Mouse (Mus musculus) intestine, embryonic 14.5 days (tissue): ENCODE results near the gene Abhd10. TPM values are rescaled to one million over a fixed set of nuclear protein-coding genes. Genes with fewer than 3 reads are reported as not detected.

ENCODE experiments used
- ATAC-seq: fragments of 200-750 bp; cut with Nextera tagmentation; replicated peaks from 2 replicates; pipeline ENCODE4 v1.8.0; 2017; ENCODE audit warnings: low read depth, moderate number of reproducible peaks, moderate TSS enrichment, moderate library complexity; ENCODE audit not compliant: low FRiP score, low TSS enrichment
- DNase-seq: peaks from one replicate; pipeline ENCODE4 v3.0.0-alpha.2; 2018; ENCODE audit warnings: low spot score
- H3K27ac ChIP-seq: fragments of 300-500 bp; sonication (generic); 2 replicates; pipeline ENCODE4 v1.5.1; 2014; ENCODE audit warnings: low read depth, mild to moderate bottlenecking, control low read depth
- H3K27me3 ChIP-seq: fragments of 300-500 bp; sonication (generic); replicated peaks from 2 replicates; pipeline ENCODE4 v1.6.1; 2014; ENCODE audit warnings: low read length, control low read depth; ENCODE audit not compliant: control insufficient read depth, insufficient read depth
- H3K36me3 ChIP-seq: fragments of 300-500 bp; sonication (generic); 2 replicates; pipeline ENCODE4 v1.6.1; 2014; ENCODE audit warnings: low read length, control low read depth; ENCODE audit not compliant: control insufficient read depth, insufficient read depth
- H3K4me1 ChIP-seq: fragments of 300-500 bp; sonication (generic); replicated peaks from 2 replicates; pipeline ENCODE4 v1.6.1; 2014; ENCODE audit warnings: low read length, control low read depth, mixed read lengths; ENCODE audit not compliant: control insufficient read depth, insufficient read depth
- H3K4me2 ChIP-seq: fragments of 300-500 bp; sonication (generic); 2 replicates; pipeline ENCODE4 v1.6.1; 2014; ENCODE audit warnings: low read length
- H3K4me3 ChIP-seq: fragments of 300-500 bp; sonication (generic); 2 replicates; pipeline ENCODE4 v1.5.1; 2014; ENCODE audit warnings: low read depth, low read length, control low read depth, mixed read lengths
- H3K9ac ChIP-seq: fragments of 300-500 bp; sonication (generic); 2 replicates; pipeline ENCODE4 v1.6.1; 2014; ENCODE audit warnings: mild to moderate bottlenecking, low read length
- H3K9me3 ChIP-seq: fragments of 300-500 bp; sonication (generic); 2 replicates; pipeline ENCODE4 v1.6.1; 2016; ENCODE audit warnings: low read length, control low read depth; ENCODE audit not compliant: control insufficient read depth
- WGBS: fragments of 180-500 bp; shearing (Covaris S2); extraction: QIAGEN DNeasy Blood & Tissue Kit; methylation state at CpG from one replicate; pipeline ENCODE4 v1.1.7; 2014; 5-methylcytosine and 5-hydroxymethylcytosine counted together
- polyA plus RNA-seq: library from polyadenylated mRNA; unstranded; fragments of >200 nt; fragmentation: Nextera tagmentation; extraction: Ambion mirVana; gene quantifications from 2 replicates; pipeline ENCODE4 v1.2.1, GENCODE M21; 2014

Gene Abhd10
- polyA plus RNA-seq, 1 experiment from 2014 or later = 33.9 TPM

DNA sequence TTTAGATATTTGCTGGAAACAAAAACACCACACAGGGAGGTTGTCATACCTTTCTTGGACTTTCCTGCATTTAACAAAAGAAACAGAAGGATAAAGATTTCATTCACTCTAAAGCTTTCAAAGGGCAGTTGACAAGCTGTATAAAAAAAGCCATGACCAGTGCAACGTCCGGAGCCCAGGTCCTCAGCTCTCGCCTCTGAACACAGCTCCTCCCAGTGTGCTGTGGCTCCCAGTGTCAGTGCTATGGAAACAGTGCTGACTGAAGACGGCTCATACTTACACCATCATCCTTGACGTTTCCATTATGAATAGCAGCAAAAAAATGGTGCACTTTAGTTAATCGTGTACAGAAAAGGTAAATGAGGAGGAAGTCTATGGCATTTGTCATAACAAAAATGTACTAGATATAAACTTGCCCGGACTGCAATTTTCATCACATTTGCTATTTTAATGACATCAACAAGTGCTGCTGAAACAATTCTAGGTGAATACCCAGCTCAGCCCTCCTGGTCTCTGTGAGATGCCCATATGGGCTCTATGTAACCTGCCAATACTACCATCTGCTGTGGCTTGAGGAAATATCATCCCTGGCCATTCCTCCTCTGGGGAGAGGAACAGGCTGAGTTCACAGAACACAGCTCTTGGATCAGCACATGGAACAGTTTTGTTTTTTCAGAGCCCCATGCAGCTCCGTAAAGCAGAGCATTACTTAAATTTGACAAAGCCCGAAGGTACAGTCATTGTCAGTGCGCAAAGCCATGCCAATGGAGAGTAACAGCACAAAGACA is 25.3 kb upstream of the Abhd10 start:
- Histone ChIP-seq H3K4me2 (no peak overlapping the region), H3K4me3 (no peak overlapping the region), H3K27me3 (no peaks in the 10 kb centered on the region), H3K27ac (no peak overlapping the region), H3K4me1 (no peaks in the 10 kb centered on the region), H3K9me3 (no peaks in the 10 kb centered on the region), H3K9ac (no peak overlapping the region), H3K36me3 (peaks cover 71% of the 10 kb centered on the region)
- no peak for DNase-seq
- WGBS = 60% methylated on average over 10 of the region's 10 CpGs
- ATAC-seq = no peak

- Histone ChIP-seq H3K9ac (no peak overlapping the region), H3K9me3 (no peaks in the 10 kb centered on the region), H3K36me3 (peaks cover 68% of the 10 kb centered on the region), H3K27ac (no peak overlapping the region), H3K4me2 (no peak overlapping the region), H3K27me3 (no peaks in the 10 kb centered on the region), H3K4me3 (no peak overlapping the region), H3K4me1 (no peaks in the 10 kb centered on the region)
- 38% methylated on average over 4 of the region's 4 CpGs for WGBS
- ATAC-seq (no peak), DNase-seq (no peak)
Observed at GRCm38 (mm10) chr16:45767434-45767833, 24.7 kb upstream of the Abhd10 start.

- no peak overlapping the region for H3K4me3 ChIP-seq
- peaks cover 66% of the 10 kb centered on the region for H3K36me3 ChIP-seq
- H3K9ac ChIP-seq = no peak overlapping the region
- ATAC-seq = no peak
- DNase-seq = no peak
- H3K4me2 ChIP-seq = no peak overlapping the region
- H3K27ac ChIP-seq = no peak overlapping the region
- WGBS = 80% methylated on average over 7 of the region's 7 CpGs
- no peaks in the 10 kb centered on the region for H3K9me3 ChIP-seq
- H3K27me3 ChIP-seq = no peaks in the 10 kb centered on the region
- H3K4me1 ChIP-seq = no peaks in the 10 kb centered on the region
Observed at GRCm38 (mm10) chr16:45765801-45766494, 23.2 kb upstream of the Abhd10 start.

GRCm38 (mm10) chr16:45765102-45765501 is 22.3 kb upstream of the Abhd10 start:
- Histone ChIP-seq H3K27ac (no peak overlapping the region), H3K9me3 (no peaks in the 10 kb centered on the region), H3K4me3 (no peak overlapping the region), H3K9ac (no peak overlapping the region), H3K4me2 (no peak overlapping the region), H3K36me3 (peaks cover 66% of the 10 kb centered on the region), H3K27me3 (no peaks in the 10 kb centered on the region), H3K4me1 (no peaks in the 10 kb centered on the region)
- DNase-seq (no peak), ATAC-seq (no peak)
- 85% methylated on average over 3 of the region's 3 CpGs for WGBS

- no peak for ATAC-seq
- 81% methylated on average over 13 of the region's 13 CpGs for WGBS
Observed at GRCm38 (mm10) chr16:45762859-45763505, 20.2 kb upstream of the Abhd10 start.

GRCm38 (mm10) chr16:45761425-45761824 is 18.7 kb upstream of the Abhd10 start:
- H3K36me3 ChIP-seq = peaks cover 67% of the 10 kb centered on the region
- DNase-seq (no peak), ATAC-seq (no peak)
- no peaks in the 10 kb centered on the region for H3K4me1 ChIP-seq
- no peaks in the 10 kb centered on the region for H3K27me3 ChIP-seq
- H3K4me2 ChIP-seq = no peak overlapping the region
- 62% methylated on average over 1 of the region's 1 CpGs for WGBS
- H3K9ac ChIP-seq = no peak overlapping the region
- H3K9me3 ChIP-seq = no peaks in the 10 kb centered on the region
- H3K4me3 ChIP-seq = no peak overlapping the region
- no peak overlapping the region for H3K27ac ChIP-seq

More at GRCm38 (mm10) chr16:45762859-45763505, 20.2 kb upstream of the Abhd10 start:
- Histone ChIP-seq H3K9ac (no peak overlapping the region), H3K4me3 (no peak overlapping the region), H3K36me3 (peaks cover 65% of the 10 kb centered on the region), H3K4me1 (no peaks in the 10 kb centered on the region), H3K27ac (no peak overlapping the region), H3K4me2 (no peak overlapping the region), H3K27me3 (no peaks in the 10 kb centered on the region), H3K9me3 (no peaks in the 10 kb centered on the region)
- no peak for DNase-seq

DNA sequence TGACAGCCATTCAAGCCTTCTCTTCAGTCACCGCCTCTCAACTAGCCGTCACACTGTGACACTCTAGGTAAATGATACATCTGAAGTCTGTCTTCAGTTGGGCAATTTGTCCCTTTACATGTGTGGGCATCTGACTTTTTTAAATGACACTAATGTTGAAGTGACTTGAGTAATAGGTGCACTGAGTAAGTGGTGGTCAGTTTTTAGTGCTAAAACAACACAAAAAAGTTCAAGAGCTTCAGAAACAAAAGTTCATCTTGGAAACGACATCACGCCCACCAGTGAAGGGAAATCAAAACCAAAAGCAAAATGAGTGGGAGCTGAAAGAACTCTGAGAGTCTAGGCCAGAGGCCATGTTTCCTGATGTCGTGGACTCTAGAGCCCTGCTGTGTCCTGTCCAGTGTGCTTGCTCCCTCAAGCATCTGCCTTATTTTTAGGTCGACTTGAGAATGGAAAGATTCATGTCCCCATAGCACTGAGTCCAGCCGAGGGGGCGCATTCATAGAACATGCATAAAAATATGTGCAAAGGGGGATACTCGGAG is 16.0 kb upstream of the Abhd10 start:
- no peak overlapping the region for H3K9ac ChIP-seq
- H3K4me1 ChIP-seq = no peaks in the 10 kb centered on the region
- no peaks in the 10 kb centered on the region for H3K9me3 ChIP-seq
- ATAC-seq (no peak), DNase-seq (no peak)
- WGBS = 91% methylated on average over 9 of the region's 9 CpGs
- H3K4me3 ChIP-seq = no peak overlapping the region
- H3K27ac ChIP-seq = no peak overlapping the region
- no peak overlapping the region for H3K4me2 ChIP-seq
- H3K36me3 ChIP-seq = peaks cover 48% of the 10 kb centered on the region
- H3K27me3 ChIP-seq = no peaks in the 10 kb centered on the region

DNA sequence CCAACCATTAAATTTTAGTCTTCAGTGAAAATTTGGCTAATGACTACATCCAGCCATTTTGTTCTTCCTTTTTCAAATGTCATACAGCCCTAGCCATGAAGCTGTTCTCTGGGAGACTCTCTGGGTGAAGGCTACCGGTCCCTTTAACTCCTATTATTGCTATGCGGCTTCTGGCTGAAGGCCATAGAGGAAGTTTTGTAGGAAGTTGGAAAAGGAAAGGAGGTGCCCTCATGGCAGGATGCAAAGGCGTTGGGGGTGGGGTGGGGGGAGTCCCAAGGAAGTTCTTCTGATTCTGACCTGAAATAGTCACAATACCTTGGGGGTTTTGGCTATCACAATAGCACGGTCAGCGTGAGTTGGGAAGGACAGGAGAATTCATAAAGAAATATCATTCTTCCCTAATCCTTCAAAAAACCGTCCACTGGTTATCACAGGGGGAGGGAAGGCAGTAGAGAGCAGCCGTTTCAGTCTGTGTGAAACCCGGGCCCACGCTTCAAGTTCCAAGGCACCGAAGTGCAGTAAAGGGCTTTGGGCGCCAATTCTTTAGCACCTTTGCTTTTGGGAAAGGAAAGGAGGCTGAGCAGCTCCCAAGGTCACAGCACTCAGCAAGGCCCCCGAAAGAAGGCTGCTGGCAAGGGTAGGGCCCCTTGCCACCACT is 14.8 kb upstream of the Abhd10 start:
- no peaks in the 10 kb centered on the region for H3K4me1 ChIP-seq
- ATAC-seq = no peak
- no peak overlapping the region for H3K9ac ChIP-seq
- H3K36me3 ChIP-seq = peaks cover 47% of the 10 kb centered on the region
- no peak overlapping the region for H3K4me2 ChIP-seq
- H3K9me3 ChIP-seq = no peaks in the 10 kb centered on the region
- DNase-seq = no peak
- H3K4me3 ChIP-seq = no peak overlapping the region
- H3K27me3 ChIP-seq = no peaks in the 10 kb centered on the region
- H3K27ac ChIP-seq = peak overlapping the region; percentile 7; the same call in 1 of the 2 replicates
- 80% methylated on average over 12 of the region's 12 CpGs for WGBS
